Mouse (Mus musculus): Measurements from ENCODE around the gene Usp38.
"Not testable (repeated sequence)": the region's sequence is repeated elsewhere in the genome, so short reads cannot be mapped to it uniquely, and the experiment has no call there.

Usp38 gene

DNA sequence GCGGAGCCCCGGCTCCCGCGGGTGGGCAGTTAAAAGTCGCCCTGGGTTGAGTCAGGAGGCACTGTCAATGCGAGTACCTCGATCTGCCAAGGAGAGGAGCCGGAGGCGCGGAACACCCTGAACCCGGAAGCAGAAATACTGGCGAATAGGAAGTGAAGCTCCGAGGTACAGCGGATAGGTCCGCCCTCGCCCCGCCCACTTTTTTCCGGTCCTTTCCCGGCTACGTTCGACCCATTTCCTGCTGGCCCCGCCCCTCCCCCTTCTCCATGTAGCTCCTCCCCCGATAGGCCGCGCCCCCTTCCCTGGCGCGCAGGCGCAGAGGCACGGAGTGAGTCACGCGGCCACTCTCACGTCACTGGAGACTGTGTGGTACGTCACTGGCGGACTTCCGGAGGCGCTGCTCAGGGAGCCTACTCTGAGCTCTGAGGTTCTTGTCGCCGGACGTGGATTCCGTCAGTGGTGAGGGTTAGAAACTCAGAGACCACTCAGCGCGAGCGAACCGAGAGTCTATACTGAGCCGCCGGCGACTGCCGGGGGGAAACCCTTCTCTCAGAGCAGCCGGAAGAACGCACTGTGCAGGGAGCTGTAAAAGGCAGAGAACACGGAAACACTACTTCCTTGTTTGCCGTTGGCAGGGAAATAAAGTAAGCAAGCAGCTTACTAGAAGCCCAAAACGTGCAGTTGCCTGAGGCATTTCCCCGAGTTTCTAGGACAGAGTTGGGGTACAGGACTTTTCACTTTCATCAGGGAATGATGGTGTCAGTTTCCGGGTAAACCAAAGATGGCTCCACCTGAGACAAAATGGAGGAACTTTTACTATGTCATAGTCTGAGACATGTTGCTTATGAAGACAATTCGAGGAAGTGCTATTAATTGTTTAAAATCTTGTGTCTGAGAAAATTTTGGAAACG, at the start of gene Usp38:
Gene Usp38 (minus strand): TSS at position 140 of the 911 bp plus-strand sequence.
- peak; percentile 100 for DNase-seq (ENCODE audit: low spot score in 2 of 2)

DNA sequence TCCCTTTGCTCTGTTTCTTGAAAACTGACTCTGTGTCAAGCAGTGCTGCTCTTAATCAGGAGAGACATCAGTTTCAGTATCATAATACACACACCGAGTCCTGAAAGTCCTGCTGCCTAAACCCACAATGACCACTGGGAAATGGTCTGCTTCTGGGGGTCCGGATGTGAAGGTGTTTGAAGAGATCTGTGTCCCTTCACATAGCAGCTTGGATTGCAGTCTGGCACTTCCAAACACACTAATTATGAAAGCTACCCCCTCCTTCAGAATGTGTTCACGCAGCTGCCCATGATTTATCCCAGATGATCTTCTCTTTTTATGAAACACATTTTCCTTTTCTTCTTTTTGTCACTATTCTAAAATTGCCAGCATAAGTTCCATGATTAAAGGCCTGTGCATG, 47.8 kb upstream of the Usp38 start:
- no peak for DNase-seq (ENCODE audit: low spot score in 2 of 2)

DNA sequence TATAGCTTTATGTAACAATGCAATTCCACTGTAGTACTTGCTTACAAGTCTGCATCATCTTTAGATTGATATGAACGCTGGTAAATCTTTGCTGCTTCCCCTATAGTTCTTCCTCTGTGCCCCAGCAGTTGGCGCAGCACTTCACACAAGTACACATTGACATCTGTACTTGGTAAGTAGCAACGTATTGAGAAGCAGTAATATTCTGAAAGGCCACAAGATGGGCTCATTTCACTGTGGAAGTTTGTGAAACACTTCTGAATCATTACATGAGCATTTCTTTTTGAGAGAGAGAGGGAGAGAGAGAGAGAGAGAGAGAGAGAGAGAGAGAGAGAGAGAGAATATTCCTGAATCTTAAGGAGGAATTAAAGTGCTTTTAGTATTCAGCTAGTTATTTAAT, 47.2 kb upstream of the Usp38 start:
- DNase-seq (ENCODE audit: low spot score in 2 of 2): peak; percentile 57 to 65

DNA sequence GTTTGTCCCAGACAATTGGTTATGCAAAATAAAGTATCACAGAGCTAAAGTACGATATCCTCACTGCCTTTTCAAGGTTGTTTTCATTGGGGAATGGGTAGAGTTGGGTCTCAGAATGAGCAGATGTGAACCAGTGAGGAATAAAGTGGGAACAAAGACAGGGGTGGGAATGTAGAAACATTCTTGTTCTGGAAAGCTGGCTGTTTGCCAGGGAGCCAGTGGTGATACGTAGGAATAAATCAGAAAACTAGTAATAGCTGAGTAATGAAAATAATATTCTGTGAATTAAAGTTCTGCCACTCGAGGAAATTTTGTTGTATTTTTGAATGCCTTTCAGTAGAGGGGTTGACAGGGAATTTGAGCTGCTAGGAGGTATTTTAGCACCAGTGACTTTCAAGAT, 29.5 kb upstream of the Usp38 start:
- DNase-seq (ENCODE audit: low spot score in 2 of 2): no peak

DNA sequence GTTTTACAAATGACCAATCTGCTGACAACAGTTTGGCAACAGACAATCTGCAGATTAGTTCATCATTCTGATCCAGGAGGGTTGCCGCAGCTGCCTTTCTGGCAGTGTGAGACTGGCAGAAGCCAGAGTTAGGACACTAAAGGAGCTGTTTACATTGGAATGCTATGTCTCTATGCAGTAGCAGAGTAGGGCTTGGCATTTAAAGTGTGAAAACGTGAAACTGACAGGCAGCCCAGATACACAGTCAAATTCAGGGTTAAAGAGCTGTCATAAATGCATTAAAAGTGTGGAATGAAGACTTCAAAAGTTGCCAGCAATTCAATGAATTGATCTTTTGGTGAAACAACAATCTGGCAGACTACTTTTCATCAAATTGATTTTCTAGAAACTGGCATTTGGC, 13.3 kb upstream of the Usp38 start:
- no peak for DNase-seq (ENCODE audit: low spot score in 2 of 2)

DNA sequence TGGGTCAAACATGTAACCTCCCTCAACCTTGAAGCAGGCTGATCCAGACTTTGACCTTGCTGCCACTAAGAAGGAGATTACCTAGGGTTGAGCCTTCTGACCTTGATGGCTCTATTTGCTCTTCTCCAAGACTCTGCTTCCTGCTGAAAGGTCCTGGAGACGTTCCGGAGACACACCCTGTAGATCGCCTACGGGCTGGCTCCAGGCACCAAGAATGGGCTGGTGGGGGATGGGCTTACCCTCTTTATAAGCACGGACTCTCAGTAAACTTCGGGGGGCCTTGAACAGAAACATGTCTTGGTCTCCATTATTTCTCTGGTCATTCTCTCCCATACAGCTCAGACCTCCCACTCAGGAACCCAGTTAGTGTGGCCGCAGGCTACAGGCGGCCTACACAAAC, 2.8 kb upstream of the Usp38 start:
- not testable (repeated sequence) for DNase-seq (ENCODE audit: low spot score in 2 of 2)

DNA sequence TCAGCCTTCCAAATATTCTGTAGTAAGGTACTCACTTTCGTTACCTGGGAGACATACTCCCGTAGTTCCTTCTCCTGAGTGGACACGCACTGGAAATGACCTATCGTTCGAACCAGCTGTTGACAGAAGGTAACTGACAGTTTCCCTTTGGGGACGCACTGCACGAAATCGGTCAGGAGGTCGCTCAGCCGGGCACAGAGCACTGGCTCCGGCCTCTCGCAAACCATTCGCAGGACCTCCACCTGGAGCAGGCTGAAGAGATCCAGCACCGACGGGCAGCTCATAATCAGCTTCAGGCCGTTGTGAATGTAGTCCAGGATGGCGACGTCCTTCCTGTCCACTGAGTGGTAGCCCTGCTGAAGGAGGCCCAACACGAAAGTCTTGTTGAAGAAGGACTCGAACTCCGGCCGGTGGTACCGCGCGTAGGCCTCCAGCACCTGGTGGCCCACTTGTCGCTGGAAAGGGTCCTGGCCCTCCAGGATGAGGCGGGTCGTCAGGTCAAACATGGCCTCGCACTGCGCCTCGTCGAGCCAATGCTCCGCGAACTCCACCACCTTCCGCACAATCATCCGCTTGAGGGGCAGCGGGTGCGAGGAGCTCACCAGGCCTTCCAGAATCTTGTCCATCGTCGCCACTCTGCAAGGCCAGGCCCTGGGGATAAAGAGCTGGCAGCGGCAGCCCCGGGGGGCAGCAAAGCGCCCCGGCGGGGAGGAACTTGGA, 757 bp downstream of the Usp38 start:
- peak in 1 of 2 experiments; percentile 45 for DNase-seq (ENCODE audit: low spot score in 2 of 2)

DNA sequence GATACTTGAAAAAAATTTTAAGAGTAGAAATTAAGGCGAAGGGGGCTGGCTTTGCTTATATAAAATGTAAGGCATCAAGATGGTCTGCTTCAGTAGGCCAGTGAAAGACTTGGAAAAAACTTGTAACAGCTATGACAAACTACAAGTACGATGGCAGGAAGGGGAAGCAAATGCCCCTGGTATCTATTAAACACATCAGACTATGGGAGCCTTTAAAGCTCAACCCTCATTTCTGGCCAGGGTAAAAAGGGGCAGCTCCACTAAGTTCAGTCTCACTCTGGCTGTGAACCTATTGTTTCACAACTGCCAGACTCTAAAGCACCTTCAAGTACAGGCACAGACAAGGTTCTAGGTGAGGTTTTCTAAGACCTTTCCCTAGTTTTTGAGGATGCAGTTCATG, 2.0 kb downstream of the Usp38 start:
- no peak for DNase-seq (ENCODE audit: low spot score in 2 of 2)

DNA sequence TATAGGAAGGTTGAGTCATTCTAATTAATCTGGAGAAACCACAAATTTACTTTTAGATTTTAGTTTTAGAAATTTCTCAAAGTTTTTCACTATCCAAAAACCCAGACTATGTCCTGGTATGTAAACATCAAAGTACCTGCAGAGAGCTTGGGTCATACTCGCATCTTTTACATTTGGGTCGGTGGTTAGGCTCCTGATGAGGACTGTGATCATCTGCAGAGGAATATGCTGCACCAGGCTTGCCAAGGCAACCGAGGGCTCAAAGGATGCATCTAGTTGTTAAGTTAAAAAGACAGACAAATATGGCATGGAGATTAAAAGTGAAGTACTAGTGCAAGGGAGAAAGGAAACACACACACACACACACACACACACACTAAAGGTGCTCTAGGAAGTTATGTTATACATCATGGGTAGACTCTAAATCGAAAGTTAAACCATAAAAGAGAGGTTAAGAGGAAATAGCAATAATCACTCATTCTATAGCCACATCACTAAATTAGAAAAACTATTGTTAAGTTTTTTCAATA, 2.6 kb downstream of the Usp38 start:
- no peak for DNase-seq (ENCODE audit: low spot score in 2 of 2)

DNA sequence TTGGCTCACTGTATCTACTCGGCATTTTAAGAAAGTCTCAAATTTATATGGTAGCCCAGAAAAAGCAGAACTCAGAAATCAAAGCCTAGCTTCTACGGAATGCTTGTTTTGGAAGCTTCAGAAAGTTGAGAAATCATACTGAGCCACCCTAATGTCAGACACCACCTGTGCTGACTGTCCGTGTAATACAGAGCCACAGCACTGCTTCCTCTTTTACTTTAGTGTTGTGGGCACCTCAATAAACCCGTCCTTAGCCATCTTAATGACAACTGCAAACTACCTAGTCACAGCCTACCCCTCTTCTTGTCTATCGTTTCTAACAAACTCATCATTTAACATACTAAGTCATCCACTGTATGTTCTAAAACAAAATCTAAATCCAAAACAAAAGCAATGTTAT, 4.3 kb downstream of the Usp38 start:
- DNase-seq (ENCODE audit: low spot score in 2 of 2): no peak

DNA sequence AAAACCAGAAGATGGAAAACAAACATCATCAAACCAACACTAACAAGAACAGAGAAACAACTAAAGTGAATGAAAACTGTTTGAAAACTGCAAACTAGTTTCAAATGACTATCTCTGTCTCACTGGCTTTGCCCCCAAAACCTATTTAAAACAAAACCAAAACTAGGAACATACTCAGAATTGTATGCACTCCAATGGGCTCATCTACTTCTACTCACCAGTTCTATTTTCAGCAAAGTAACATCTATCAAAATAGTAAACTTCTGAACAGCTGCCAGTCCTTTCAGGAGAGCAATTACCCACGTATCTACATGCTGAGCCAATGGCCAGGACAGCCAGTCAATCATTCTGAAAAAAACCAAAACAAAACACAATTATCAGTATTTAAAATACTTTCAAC, 9.6 kb downstream of the Usp38 start:
- no peak for DNase-seq (ENCODE audit: low spot score in 2 of 2)

DNA sequence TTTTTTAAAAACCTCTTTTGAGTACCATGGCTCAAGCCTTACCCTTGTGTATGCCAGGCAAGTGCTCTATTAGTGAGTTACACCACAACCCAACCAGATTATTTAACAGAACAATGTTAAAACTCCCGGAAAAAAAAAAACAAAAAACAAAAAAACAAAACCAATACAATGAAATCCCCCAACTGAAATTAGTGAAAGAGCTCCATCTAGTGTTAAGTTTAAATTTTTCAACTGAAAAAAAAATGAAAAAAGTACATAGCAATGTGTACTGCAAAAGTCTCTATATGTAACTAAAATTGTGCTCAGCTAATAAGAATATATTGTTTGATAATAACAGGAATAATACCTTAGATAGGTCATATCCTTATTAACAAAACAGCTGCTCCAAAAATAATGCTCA, 18.1 kb downstream of the Usp38 start:
- no peak for DNase-seq (ENCODE audit: low spot score in 2 of 2)

DNA sequence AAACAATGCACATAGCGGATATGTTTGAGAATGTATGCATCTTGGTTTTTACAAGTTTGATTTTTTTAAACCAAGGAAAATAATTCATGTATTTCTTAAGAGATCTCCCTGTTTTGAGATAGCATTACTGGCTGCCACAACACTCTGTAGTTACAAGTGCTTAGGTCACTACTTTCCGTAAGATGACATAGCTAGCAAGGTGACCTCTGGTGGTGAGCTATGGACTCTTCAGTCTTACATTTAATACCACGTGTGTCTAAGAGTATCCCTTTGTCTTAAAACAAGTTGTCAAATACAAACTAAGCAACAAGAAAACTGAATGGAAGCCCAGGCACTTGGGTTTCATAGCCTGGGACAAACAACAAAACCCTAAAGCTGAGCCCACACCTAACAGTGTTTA, 22.8 kb downstream of the Usp38 start:
- no peak for DNase-seq (ENCODE audit: low spot score in 2 of 2)

DNA sequence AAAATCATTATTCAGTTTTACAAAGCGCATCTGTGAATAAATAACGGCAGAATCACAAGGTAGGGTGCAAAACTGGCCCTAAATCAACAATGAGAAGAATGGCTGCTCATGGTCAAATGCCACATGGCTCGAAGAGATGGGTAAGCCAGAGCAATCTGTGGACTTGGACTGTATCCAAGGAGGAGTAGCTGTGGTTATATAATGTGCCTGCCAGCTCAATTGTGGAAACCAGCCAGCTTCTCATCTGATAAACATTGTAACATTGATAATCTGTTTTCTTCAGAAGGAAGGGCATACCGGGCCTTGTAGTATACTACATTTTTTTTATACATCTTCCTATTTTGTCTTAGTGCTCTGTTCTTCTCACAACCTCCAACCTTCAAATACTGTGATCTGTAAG, 31.9 kb downstream of the Usp38 start:
- DNase-seq (ENCODE audit: low spot score in 2 of 2): peak in 1 of 2 experiments; percentile 33

DNA sequence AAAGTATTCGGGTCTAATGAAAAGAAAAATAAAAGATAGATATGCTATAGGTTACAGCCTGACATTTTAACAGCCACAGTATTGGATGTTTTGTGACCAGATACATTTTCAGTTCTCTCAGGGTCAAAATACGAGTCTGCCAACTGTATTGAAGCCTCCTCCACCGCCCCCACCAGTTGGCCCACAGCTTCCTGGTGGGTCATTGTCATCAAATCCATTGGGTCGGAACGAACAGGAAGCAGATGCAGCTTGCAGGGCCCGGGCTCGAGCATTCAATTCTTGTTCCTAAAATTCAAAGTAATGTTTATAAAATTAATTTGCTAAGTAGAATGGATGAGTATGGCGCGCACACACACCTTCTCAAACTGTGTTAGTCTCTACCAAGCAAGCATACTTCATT, 33.0 kb downstream of the Usp38 start:
- no peak for DNase-seq (ENCODE audit: low spot score in 2 of 2)

DNA sequence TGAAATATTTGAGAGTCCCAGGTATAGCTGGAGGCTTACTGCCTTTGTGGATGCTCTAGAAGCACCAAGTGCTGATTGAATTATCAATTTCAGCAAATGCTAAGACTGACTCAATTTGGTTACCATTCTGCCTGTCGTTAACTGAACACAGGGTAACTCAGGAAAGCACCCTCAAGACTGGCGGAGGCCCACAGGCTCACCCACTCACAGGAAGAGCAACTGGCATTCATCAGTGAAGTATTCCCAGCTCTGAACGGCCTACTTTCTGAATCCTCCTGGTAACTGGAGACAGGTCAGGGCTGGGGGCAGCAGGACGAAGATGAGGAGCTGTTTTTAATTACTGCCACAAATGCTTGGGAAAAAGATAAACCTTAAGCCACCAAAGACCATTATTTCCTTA, 34.7 kb downstream of the Usp38 start:
- no peak for DNase-seq (ENCODE audit: low spot score in 2 of 2)

DNA sequence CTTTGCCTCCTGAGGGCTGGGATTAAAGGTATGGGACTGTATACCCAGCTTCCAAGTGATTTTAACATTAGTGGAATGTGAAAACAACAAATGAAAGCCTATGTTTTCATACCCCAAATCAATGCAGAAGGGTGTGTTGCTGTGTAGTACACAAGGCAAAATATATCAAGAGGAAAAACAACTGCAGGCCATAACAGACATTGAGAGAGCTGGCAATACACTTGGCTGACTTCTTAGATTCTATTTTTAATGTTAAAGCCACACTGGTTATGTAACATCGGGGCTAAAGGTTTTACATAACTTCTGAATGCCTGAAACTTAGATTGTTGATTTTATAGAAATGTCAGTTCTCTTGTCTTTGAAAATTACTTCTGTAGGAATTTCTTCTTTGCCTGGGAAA, 37.5 kb downstream of the Usp38 start:
- DNase-seq (ENCODE audit: low spot score in 2 of 2): no peak

DNA sequence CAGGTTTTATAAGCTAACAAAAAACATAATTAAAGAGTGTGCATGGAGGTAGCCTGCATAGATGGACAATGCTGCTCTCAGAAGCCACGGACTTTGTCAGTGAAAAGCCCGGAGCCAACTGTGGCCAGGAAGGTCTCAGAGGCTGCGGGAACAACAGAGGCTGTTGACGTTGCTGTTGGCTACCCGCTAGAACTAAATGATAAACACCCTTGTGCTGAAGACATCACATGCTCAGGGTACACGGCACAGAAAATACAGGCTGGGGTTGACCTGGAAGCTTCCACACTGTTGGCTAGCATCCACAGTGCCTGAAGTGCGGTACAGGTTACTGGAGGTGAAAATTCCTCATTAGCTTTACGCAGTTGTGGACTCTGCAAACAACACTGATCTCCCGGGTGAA, 43.6 kb downstream of the Usp38 start:
- DNase-seq (ENCODE audit: low spot score in 2 of 2): no peak

DNA sequence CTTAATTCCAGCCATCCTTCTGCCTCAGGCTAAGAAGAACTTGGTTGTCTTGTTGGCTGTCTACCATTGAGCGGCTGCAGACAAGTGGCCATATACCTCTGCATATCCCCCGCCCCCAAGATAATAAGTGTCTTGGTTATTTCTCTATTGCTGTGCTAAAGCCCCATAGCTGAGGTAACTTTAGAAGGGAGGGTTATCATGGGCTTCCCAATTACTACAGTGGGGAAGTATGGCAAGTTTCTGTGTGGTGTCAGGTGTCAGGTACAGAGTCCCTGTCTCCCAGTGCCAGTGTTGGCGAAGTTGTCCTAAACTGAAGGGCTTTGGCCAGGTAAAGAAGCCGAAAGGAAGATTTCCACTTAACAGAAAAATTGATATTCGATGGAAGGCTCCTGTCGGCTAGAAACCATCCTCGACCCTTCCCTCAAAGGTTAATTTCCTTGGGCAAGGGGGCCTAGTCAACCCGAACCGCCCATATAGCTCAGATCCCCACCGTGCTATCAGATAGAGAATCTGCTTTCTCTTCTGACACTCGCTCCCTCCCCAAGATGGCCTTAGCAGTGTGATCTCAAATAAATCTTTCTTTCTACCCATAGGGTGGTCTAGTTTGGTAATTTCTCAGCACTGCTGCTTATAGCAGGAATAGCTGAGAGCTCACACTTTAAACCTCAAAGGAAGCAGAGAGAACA, 44.6 kb downstream of the Usp38 start:
- no peak for DNase-seq (ENCODE audit: low spot score in 2 of 2)

DNA sequence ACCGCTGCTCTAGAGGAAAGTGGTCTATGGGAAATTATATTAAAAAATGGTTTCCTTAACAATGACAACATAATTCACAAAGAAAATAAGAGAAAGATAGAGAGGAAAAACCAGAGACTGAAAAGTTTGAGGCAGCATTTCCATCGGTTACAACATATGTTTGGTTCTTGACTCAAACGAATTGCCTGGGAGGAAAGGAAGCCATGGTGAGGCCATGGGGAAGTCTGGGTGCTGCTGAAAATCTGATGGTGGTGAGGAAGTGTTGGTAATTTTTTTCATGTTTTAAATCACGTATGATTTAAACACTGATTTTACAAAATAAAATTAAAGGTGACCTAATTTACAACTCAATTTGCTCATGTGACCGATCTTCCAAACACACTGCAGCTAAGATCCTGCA, 45.3 kb downstream of the Usp38 start:
- DNase-seq (ENCODE audit: low spot score in 2 of 2): no peak

DNA sequence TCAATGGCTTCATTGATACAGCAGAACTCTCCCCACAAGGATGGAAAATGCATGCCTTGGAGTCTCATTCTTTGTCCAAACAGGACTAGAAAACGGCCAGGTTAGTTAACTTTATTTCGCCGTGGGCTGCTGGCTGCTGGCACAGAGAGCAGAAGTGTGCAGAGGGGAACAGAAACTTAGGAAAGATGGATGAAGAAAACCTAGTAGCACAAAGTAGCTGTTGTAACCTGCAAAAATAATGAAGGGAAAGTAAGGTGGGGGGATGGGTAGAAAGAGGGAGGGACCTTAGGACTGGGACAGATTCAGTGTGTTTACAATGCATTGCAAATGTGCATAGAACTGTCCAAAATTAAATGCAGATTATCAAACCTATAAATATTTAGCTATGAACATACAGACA, 51.6 kb downstream of the Usp38 start:
- no peak for DNase-seq (ENCODE audit: low spot score in 2 of 2)

DNA sequence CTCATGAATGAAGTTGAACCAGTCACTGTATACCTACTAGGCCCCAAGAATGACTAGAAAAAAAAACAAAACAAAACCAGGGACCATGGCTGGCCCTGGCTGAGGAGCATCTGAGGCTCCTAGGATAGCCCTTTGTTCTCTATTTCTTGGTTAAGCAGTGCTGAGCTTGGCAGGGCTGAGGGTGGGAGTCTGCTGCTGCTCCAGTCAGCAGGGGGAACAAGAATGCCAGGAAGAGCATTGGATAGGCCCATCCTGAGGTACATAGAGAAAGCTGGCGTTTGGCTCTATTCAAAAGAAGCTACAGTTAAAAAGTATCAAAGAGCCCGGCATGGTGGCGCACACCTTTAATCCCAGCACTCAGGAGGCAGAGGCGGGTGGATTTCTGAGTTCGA, 52.1 kb downstream of the Usp38 start:
- no peak for DNase-seq (ENCODE audit: low spot score in 2 of 2)

All from right cerebral cortex, postnatal 10 days (tissue).